Mouse (Mus musculus) testis, postnatal 14 days (tissue): ENCODE results near the gene Zfp52.

Experiments
- DNase-seq: peaks from one replicate; pipeline ENCODE4 v3.0.0; 2021; ENCODE audit warnings: low spot score

The Zfp52 gene

GRCm38 (mm10) chr17:21566220-21566619, 30.9 kb downstream of the Zfp52 start:
- DNase-seq: peak; percentile 10

- peak; percentile 81 for DNase-seq
Observed at GRCm38 (mm10) chr17:21566728-21567349, 31.5 kb downstream of the Zfp52 start, which contains the start of gene Zfp948. TSS of gene Zfp948 (plus strand) at chr17:21567008.

- DNase-seq: no peak
Observed at GRCm38 (mm10) chr17:21567696-21568095, 32.4 kb downstream of the Zfp52 start.

- DNase-seq: no peak
Observed at GRCm38 (mm10) chr17:21579080-21579479, 43.7 kb downstream of the Zfp52 start.

GRCm38 (mm10) chr17:21579493-21580175, 44.3 kb downstream of the Zfp52 start:
- DNase-seq: peak; percentile 8

- no peak for DNase-seq
Observed at GRCm38 (mm10) chr17:21585521-21585920, 50.2 kb downstream of the Zfp52 start.
